Mouse (Mus musculus) kidney, adult 11 months (tissue): ENCODE measurements around the gene G430095P16Rik.

Experiments
- DNase-seq: peaks from one replicate; pipeline ENCODE4 v3.0.0; 2022

The G430095P16Rik gene

GRCm38 (mm10) chr8:84724683-84725082, 1.9 kb downstream of the G430095P16Rik start:
- no peak for DNase-seq

DNA sequence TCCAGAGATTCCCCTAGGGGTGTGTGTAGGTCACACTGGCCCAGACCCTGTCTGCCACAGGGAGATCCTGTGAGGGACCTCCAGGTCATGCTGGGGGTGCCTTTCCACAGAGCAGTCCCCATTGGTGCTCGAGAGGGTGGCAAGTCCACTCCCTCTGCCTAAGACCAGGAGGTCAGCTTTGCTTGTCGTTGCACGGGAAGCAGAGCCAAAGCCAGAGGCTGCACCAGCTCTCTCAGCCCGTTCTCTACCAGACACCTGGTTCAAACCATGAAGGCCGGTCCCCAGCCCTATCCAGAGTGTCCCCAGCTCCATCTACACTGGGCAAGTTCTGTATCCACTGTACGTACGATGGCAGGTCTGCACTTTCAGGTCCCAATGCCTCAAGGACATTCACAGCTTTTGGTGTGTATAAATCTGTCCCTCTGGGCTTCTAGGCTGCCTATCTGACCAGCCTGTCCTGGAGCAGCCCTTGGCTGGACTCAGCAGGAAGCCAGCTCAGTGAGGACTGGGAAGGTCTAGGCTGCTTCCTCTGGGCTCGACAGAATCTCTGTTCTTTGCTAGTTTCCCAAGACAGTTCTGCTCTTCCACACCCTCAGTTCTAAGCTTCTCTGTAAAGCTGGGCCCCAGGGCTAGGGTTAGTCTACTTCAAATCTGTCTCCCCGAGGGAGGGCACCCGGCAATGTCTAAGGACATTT, 2.6 kb downstream of the G430095P16Rik start:
- DNase-seq = no peak

- DNase-seq = peak; percentile 68
These were observed 3.1 kb downstream of the G430095P16Rik start for GRCm38 (mm10) chr8:84725941-84726259.

DNA sequence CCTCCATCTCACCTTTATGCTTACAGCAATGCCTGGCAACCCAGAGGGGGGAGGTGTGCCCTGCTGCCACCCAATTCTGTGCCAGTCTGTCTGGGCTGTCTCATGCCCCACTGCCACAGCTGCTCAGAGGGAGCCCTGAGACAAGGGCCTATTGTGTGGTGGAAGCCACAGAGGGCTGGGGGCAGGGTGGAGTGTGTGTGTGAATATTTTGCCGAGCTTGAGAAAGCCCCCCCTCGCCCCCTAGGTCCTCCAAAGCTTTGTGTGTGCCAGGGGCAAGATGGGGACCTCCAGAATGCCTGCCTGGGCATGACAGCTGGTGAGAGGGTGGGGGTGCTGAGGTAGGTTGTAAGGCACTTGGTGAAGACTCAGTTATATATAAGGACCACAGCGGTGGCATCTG, 5.7 kb downstream of the G430095P16Rik start:
- DNase-seq = no peak

- DNase-seq = peak; percentile 68
These were observed 7.1 kb downstream of the G430095P16Rik start for GRCm38 (mm10) chr8:84729921-84730362.

GRCm38 (mm10) chr8:84730541-84731370, 7.9 kb downstream of the G430095P16Rik start:
- DNase-seq = no peak

GRCm38 (mm10) chr8:84731371-84732177, 8.8 kb downstream of the G430095P16Rik start:
- no peak for DNase-seq

DNA sequence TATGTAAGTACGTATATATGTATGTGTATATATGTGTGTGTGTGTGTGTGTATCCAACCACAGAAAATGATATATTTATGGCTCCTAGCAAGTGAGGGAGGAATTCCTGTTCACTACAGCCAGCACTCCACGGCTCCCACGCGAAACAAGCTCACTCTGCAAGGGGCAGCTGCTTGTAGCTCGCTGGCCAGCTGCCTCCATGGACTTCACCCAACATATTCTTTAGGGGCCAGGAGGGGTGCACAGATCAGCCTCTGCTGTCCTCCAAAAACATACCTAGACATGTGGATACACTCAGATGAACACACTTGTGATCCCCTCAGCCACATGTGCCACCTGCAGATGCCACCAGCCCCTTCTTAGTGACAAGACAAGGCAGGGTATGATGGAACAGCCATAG, 9.7 kb downstream of the G430095P16Rik start:
- DNase-seq = no peak

DNA sequence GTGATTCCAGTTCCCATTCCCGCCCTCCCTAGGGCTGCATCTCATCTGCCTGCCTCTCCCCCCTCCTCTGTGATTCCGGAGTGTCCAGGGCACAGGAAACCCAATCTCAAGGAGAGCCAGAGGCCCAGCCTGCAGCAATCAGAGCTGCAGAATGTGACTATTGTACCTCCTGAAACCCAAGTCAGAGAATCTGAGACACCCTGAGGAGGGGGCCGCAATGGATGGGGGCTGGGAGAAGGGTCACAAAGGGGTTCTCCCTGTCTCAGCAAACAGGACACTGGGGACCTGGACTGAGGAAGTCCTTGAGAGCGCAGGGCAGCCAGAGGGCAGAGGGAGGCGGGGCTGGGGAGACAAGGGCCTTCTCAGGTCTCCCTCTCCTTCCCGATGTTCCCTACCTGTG, 10.2 kb downstream of the G430095P16Rik start:
- DNase-seq = no peak

GRCm38 (mm10) chr8:84733959-84734358, 11.2 kb downstream of the G430095P16Rik start:
- DNase-seq = no peak

- no peak for DNase-seq
These were observed 11.9 kb downstream of the G430095P16Rik start for GRCm38 (mm10) chr8:84734680-84735079.

DNA sequence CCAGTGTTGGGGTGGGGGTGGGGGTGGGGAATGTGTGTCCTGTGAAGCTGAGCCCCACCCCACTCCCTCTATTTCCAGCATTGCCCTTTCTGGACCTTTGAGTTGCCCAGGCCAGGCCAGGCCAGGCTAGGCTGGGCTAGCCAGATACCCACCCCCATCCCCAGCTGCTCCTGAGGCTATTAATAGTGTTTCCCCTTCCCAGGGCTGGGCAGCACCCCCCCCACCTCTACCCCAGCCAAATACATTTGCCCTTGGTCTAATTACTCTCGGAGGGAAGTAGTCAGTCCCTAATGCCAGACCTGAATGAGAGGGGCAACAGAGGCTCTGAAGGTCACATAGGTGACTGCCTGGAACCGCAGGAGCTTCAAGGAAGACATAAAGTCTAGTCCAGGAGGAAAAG, 12.8 kb downstream of the G430095P16Rik start:
- no peak for DNase-seq

- DNase-seq = no peak
These were observed 13.7 kb downstream of the G430095P16Rik start for GRCm38 (mm10) chr8:84736521-84736920.

DNA sequence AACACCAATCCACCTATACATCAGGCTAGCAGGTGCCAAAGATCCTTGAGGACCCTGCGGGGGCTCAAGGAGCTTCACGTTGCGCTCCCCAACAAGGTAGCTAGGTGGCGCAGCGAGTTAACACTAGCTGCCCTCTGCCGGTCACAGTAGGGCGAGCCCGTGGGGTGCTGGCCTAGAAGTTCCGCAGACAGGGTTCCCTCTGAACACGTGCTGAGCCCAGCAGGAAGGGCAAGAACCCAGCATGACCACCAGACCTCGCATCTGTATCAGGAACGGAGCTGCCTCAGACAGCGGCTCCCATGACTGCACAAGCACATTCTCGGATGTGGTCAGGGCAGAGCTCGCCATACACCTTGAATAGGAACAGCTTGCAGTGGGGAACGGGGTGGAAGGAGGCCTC, 14.8 kb downstream of the G430095P16Rik start:
- DNase-seq = peak; percentile 74

DNA sequence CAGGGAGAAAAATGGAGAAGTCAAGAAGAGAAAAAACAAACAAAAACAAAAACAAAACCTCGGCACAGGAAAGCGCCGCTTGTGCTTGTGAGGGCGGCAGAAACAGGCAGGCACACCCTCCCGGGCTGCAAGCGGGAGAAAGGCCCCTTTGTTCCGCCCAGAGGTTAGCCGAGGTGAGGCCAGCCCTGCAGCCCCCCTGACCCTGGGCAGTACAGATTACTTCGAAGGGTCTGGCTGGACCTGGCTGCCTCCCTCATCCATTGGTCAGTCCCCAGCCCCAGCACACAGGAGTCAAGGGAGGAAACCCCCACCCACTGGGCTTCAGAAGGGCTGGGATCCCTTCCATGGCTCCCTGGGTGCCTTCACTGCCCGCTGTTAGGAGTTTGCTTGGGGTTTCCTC, 15.5 kb downstream of the G430095P16Rik start:
- DNase-seq = no peak

DNA sequence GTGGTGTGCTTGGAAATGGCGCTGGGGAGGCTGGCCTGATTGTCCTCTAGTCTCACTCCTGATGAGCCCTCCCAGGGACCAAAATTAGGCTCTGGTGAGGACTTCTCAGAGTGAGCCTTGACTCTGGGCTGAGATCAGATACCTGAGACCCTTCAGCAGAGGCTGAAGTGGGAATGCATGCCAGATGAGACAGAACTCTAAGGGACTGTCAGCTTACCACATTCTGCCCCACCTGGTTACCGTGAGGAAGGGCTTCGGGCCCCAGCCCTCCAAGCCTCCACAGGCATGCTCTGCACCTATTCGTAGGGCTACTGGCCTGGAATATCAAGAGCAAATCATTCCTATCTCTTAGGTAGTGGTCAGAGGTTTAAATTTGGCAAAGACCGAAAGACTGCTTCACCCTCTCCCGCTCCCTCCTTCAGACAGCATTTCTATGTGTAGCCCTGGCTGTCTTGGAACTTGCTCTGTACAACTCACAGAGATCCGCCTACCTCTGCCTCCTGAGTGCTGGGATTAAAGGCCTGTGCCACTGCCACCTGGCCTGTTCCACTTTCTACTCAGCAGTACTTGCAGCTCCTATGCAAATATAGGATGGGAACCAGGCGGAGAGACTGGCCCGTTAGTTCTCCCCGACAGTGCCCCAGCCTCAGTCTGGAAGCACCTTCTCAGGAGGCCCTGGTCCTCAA, 16.1 kb downstream of the G430095P16Rik start:
- DNase-seq = no peak

DNA sequence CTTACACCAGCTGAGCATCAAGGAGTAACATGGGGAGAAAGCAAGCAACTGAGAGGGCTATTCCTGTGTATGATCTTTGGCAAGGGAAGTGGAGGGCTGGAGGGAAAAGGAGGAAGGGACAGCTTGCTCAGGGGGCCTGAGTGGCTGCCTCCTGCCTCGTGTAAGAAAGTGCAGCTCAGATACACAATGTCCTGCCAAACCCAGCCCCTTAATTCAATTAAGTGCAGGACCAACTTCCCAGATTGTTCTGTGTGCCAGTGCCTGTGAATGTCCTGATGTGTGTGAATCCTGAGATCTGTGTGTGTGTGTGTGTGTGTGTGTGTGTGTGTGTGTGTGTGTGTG, 16.6 kb downstream of the G430095P16Rik start:
- DNase-seq = no peak

DNA sequence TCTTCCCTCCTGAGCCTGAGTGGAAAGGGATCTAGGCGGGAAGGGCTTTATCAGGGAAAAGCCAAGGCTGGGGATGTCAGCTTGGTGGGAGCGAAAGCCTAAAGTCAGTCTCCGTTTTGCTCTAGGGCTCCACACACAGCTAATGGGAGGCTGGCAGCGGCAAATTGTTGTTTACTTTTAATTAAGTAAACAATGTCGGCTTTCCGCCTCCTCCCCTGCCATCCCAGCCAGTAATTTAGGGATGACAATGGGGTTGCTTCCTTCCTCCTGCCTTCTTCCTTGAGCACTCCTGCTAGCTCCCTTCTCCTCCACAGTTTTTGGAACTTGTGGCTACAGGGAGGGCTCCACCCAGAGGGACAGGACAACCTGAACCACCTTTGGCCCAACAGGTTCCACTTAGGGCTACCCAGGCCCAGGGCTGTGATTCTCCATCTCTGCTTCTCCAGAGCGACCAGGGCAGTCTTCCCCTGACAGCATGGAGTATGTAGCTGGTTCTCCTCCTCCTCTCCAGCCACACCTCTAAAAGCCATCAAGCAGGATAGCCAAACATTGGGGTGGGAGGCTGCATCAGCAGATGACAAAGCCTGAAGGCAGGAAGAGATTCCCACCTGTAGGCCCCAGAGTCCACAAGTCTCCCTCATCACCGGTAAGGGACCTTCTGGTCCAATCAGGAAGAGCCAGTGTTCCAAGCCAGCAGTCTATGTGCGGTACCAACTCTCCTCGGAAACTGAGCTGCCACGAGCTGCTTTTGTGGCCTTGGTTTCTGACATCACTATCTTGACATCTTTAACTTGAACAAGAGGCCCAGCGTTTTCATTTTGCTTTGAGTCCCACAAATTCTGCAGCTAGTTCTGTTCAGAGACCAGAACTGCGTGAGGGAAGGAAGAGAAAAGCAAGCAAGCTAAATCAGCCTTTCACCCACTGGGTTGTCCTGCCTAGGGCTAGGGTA, 18.4 kb downstream of the G430095P16Rik start:
- no peak for DNase-seq

- no peak for DNase-seq
These were observed 19.6 kb downstream of the G430095P16Rik start for GRCm38 (mm10) chr8:84742171-84743053.

DNA sequence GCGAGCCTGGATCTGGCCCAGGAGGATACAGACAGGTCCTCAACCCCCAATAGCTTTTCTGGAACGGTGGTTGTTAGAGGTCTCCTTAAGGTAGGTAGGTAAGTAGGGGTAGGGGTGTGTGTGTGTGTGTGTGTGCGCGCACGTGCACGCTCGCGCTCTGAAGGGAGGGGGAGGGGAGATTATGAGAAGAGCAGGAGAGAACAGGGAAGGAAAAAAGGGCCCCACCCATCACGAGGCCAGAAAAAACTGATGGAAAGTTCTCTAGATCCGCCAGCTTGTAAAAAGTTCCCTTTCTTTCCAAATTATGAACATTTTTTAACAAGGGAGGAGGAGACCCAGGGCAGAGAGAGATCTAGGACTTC, 20.2 kb downstream of the G430095P16Rik start:
- DNase-seq = no peak
